Mouse (Mus musculus) colon, adult 2 months (tissue): Measurements from ENCODE around the gene Fst. TPM values are rescaled to one million over a fixed set of nuclear protein-coding genes. Genes with fewer than 3 reads are reported as not detected.

Experiments
- polyA plus RNA-seq: library from polyadenylated mRNA; depleted of rRNA; stranded (reverse); fragments of >200 nt; gene quantifications from 2 replicates; pipeline ENCODE4 v1.2.3, GENCODE M21; 2012; rRNA removed

Fst gene
- polyA plus RNA-seq: 3.2 and 4.3 TPM in 2 replicates

GRCm38 (mm10) chr13:114458886-114459700 lies at the start of gene Fst:
Gene Fst (minus strand): TSS chr13:114458951.

Other genes with a start within 250 kb of the Fst start
- 30.4 and 50.2 TPM in 2 replicates for gene Ndufs4, start 70.7 kb downstream of the Fst start, polyA plus RNA-seq